Mouse (Mus musculus) frontal cortex, postnatal 14 days (tissue): Measurements from ENCODE around the gene Ap2a1.
"Not testable (repeated sequence)": the region's sequence is repeated elsewhere in the genome, so short reads cannot be mapped to it uniquely, and the experiment has no call there.

Source experiments
- DNase-seq, 2 experiments: peaks; one replicate each; pipeline ENCODE4 v3.0.0; 2022; ENCODE audit warnings: low spot score in 2 of 2

The Ap2a1 gene

DNA sequence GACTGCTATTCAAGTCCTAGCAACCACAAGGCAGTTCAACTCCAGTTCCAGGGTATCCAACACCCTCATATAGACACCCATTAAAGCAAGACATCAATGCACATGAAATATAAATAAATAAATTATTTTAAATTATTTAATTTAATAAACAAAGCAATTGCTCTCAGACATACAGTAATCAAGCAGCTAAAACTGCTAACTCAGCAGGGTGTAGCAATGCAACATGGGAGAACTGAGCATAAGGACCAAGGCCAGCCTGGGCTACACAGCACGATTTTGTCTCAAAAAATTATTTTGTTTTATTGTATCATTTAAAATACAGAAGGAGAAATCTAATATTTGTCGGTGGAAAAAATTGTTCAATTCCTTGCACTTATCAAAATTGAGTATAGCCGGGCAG, 35.1 kb downstream of the Ap2a1 start:
- DNase-seq = no peak

DNA sequence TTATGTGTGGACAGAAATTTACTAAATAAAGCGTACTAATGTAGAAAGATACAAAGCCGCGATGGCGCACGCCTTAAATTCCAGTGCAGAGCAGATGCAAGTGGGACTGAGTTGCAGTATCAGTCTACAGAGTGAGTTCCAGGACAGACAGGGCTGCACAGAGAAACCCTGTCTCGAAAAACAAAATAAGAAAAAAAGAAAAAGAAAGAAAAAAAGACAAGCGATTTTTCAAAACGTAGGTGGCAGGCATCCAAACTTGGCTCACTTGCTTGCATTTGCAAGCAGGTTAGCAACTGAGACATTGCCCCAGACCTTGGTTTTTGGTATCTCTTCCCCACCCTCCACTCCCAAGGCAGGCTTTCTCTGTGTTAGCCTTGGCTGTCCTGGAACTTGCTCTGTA, 36.1 kb downstream of the Ap2a1 start:
- no peak for DNase-seq

GRCm38 (mm10) chr7:44892276-44892921, 36.9 kb downstream of the Ap2a1 start, which contains the start of gene Med25:
Gene Med25 (minus strand): TSS chr7:44892712.
- peak; percentile 93 to 95 for DNase-seq

DNA sequence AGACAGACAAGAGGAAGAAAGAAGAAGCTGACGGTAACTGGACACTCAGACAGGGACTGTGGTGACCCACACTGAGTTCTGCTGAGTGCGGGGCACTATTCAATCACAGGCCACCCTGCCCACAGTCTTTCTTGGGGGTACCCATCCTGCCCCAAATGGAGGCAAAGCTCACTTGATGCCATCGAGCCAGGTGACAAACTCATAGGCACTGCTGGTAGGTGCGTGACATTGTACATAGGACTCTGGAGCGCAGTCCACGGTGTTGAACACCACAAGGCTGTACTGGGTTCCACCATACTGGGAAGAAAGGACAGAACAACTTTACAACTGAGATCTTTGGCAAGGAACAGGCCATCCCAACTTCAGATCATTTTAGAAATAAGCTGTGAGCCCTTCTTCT, 37.7 kb downstream of the Ap2a1 start:
- DNase-seq = no peak

DNA sequence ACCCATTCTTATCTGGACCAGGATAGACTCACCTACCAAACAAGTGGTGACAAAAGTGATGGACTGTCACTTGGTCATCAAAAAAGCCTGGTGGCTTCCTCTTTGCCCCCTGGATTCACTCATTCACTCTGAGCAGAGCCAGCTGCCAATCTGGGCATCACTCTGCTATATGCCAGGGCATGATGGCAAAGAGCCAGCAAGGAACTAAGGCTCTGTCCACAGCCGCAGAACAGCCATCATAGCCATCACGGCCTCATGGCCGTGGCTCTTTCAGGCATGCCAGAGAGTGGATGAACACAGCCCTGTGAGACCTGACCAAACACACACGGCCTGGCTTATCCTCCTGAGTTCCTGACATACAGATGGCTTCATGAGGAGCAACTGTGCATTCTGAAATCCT, 38.6 kb downstream of the Ap2a1 start:
- no peak for DNase-seq

GRCm38 (mm10) chr7:44890180-44890579, 39.1 kb downstream of the Ap2a1 start:
- DNase-seq = no peak

- no peak for DNase-seq
Observed at GRCm38 (mm10) chr7:44888256-44889105, 40.8 kb downstream of the Ap2a1 start.

DNA sequence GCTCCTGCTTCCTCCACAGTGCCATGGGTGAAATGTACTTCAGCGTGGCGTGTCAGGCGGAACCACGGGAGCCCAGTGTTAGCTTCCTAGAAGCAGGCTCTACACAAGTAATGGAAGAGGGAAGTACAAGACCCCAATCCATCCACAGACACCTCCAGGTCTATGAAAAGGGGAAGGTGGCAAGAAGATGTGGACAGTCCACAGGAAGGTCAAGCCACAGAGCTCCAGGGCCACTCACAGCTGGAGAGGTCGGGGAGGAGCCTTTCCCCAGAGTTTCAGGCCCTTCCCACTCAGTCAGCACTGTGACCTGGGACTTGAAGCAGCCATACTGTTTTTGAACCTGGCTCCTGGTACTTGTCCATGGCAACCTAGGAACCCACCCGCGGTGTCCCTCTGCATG, 42.3 kb downstream of the Ap2a1 start:
- DNase-seq = no peak

- DNase-seq = no peak
Observed at GRCm38 (mm10) chr7:44884637-44885036, 44.7 kb downstream of the Ap2a1 start.

- DNase-seq = no peak
Observed at GRCm38 (mm10) chr7:44883036-44883435, 46.3 kb downstream of the Ap2a1 start.

- DNase-seq = no peak
Observed at GRCm38 (mm10) chr7:44877833-44878232, 51.5 kb downstream of the Ap2a1 start.

- not testable (repeated sequence) for DNase-seq
Observed at GRCm38 (mm10) chr7:44871774-44872173, 57.5 kb downstream of the Ap2a1 start.

GRCm38 (mm10) chr7:44871181-44871580, 58.1 kb downstream of the Ap2a1 start:
- DNase-seq = no peak

- no peak for DNase-seq
Observed at GRCm38 (mm10) chr7:44870614-44871013, 58.7 kb downstream of the Ap2a1 start.

GRCm38 (mm10) chr7:44869697-44870528, 59.4 kb downstream of the Ap2a1 start, which contains the start of gene Ptov1:
Gene Ptov1 (minus strand): TSS chr7:44869788.
- peak; percentile 90 to 97 for DNase-seq

- DNase-seq = no peak
Observed at GRCm38 (mm10) chr7:44868919-44869696, 60.2 kb downstream of the Ap2a1 start.

GRCm38 (mm10) chr7:44868465-44868864, 60.8 kb downstream of the Ap2a1 start:
- DNase-seq = no peak

- DNase-seq = no peak
Observed at GRCm38 (mm10) chr7:44867802-44868201, 61.5 kb downstream of the Ap2a1 start.

DNA sequence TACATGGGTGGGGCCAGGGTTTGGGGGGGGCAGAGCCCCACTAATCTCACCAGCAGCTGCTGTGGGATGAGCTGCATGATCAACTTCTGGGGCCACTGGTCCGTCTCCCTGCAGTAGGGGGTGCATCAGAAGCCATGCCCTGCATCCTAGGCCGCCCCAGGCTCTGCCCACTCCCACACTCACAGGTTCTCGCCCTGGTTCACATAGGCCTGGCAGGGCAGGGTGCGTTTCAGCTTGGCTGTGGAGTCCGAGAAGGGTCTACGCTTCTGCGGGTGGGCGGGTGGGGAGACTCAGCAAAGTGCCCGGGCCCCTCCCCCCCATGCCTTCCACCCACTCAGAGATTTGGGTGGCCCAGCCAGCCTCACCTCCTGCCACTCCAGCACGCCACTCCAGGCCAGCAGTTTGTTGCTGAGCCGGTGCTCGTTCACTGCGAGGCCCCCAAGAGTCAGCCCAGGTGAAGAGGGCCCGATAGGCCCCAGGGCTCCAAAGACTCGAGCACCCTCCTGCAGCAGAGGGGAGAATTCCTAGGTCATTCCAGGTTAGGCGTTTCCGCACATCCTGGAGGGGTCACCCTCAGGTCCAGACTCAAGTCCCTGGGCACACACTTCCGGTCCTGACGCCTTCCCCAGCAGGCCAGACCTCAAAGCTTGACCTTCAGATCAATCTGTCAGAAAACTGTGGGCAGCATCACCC, 62.1 kb downstream of the Ap2a1 start:
- DNase-seq = no peak

DNA sequence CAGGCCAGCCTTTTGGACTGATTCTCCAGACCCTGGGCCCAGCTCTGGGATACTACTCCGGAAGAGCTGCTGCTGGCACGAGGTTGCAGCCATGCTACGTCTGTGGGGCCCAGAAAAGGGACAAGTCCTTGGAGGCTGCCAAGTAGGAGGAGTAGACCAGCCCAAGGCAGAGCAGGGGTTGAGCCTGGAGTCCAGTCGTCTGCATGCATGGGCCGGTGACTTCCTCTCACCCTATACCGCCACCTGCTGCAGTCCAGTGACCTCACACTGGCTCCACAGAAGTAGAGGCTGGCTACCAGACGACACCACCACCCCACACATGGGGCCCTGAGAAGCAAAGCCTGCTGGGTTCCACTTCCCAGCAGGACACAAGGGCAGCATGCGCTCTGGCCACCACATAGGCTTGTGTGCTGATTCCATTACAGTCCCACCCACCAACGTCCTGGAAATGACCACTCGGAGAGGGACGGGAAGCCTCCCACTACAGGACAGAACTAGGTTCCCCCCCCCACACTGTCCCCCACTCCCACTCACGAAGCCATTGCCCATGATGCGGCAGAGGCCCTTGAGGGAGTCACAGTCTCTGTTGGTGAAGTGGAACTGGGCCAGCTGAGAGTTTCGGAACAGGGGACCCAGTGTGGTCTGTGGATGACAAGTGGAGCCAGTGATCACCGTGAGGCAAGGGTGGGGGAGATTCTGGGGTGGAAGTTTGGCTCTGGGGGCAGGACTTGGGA, 62.9 kb downstream of the Ap2a1 start:
- no peak for DNase-seq
